Comparison of ENCODE assay signal across 8 mouse cellular contexts in the genomic region with DNA sequence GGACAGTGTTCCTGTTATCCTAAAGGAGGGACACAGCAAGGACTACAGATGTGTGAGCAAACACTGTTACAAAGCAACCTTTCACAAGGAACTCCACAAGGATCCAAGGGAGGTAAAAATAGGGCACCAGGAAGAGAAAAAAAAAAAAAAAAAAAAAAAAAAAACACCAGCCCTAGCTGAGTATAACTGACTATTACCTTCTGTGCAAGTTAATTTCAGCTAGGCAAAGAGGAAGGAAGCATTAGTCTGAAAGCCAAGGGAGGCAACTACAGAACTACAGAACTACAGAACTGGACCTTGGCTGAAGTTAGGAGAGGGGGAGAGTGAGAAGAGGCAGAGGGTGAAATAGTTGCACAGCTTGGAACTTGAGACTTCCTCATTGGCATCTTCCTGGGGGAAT. TPM values are rescaled to one million over a fixed set of nuclear protein-coding genes. Genes with fewer than 3 reads are reported as not detected.
A peak's percentile ranks its signal among the peaks of the same experiment; 100 is the strongest.
DNase-seq lines count a peak whose midpoint lies in the region; ATAC-seq and TF ChIP-seq lines count a peak whose summit lies in the region.
"Had no signal": no experiment of that assay in that cellular context is flagged by ENCODE, and none has a peak within 500 bp of the region (broad histone marks: within the 10 kb centered on the region; RNA-seq: fewer than 3 reads in every experiment).

No protein-coding gene starts in this region.

- H3K9me3 ChIP-seq in liver, embryonic 11.5 days (ENCODE audit: control insufficient read depth, low read length) = no peaks in the 10 kb centered on the region
- no peaks in the 10 kb centered on the region for H3K9me3 ChIP-seq in hindbrain, embryonic 12.5 days (replicated peaks)
- H3K9me3 ChIP-seq: lung, embryonic 15.5 days had no signal

- no peaks in the 10 kb centered on the region for H3K27me3 ChIP-seq in liver, adult 2 months (ENCODE audit: control insufficient read depth, insufficient read depth, low read length)
- no peaks in the 10 kb centered on the region for H3K27me3 ChIP-seq in liver, embryonic 11.5 days (replicated peaks; ENCODE audit: control insufficient read depth, insufficient read depth, low read length)
- H3K27me3 ChIP-seq in hindbrain, embryonic 12.5 days = no peaks in the 10 kb centered on the region; the same call in 1 of the 2 replicates
- H3K27me3 ChIP-seq: lung, embryonic 15.5 days had no signal

- peaks cover 9% of the 10 kb centered on the region; the same call in 1 of the 2 replicates for H3K79me2 ChIP-seq in liver, adult 2 months (ENCODE audit: control insufficient read depth, insufficient read depth, low read length)
- peaks cover 37% of the 10 kb centered on the region for H3K79me2 ChIP-seq in macrophage (ENCODE audit: inconsistent target)

- H3K36me3 ChIP-seq in liver, adult 2 months (ENCODE audit: control insufficient read depth, insufficient read depth, low read length) = peaks cover 5% of the 10 kb centered on the region
- no peaks in the 10 kb centered on the region for H3K36me3 ChIP-seq in liver, embryonic 11.5 days (ENCODE audit: control insufficient read depth, insufficient read depth, low read length)
- no peaks in the 10 kb centered on the region for H3K36me3 ChIP-seq in hindbrain, embryonic 12.5 days
- no peaks in the 10 kb centered on the region for H3K36me3 ChIP-seq in macrophage (ENCODE audit: inconsistent target)
- H3K36me3 ChIP-seq: lung, embryonic 15.5 days had no signal

- H3K4me1 ChIP-seq in liver, adult 2 months (ENCODE audit: control insufficient read depth, insufficient read depth, low read length) = peaks cover 21% of the 10 kb centered on the region
- peaks cover 2% of the 10 kb centered on the region; the same call in 1 of the 2 replicates for H3K4me1 ChIP-seq in liver, embryonic 11.5 days (replicated peaks; ENCODE audit: control insufficient read depth, insufficient read depth, low read length)
- no peaks in the 10 kb centered on the region for H3K4me1 ChIP-seq in brown adipose tissue, adult 24 weeks (ENCODE audit: control insufficient read depth, insufficient read depth, insufficient read length, low read length)
- no peaks in the 10 kb centered on the region for H3K4me1 ChIP-seq in hindbrain, embryonic 12.5 days

- no peak overlapping the region for H3K4me2 ChIP-seq in liver, embryonic 11.5 days
- H3K4me2 ChIP-seq in hindbrain, embryonic 12.5 days (replicated peaks) = peak overlapping the region; percentile 69; the same call in 1 of the 2 replicates

- TF ChIP-seq POLR2A in liver, adult 2 months (IDR thresholded peaks at IDR 0.05; ENCODE audit: extremely low read depth, insufficient read depth, low read length) = no peak

- no peak overlapping the region; the same call in 1 of the 2 replicates for H3K9ac ChIP-seq in liver, adult 2 months (ENCODE audit: low read depth, low read length)
- no peak overlapping the region for H3K9ac ChIP-seq in liver, embryonic 11.5 days (ENCODE audit: low read depth, low read length)
- H3K9ac ChIP-seq in hindbrain, embryonic 12.5 days = no peak overlapping the region

- no peak for ATAC-seq in liver, embryonic 11.5 days (replicated peaks; ENCODE audit: low FRiP score)
- ATAC-seq in hindbrain, embryonic 12.5 days (ENCODE audit: low FRiP score) = no peak

- peak overlapping the region; percentile 68 for H3K27ac ChIP-seq in liver, adult 2 months (replicated peaks; ENCODE audit: insufficient read depth, low read depth, low read length)
- H3K27ac ChIP-seq in liver, embryonic 11.5 days (ENCODE audit: low read depth, low read length) = no peak overlapping the region
- peak overlapping the region; percentile 74 for H3K27ac ChIP-seq in brown adipose tissue, adult 24 weeks (replicated peaks; ENCODE audit: low read depth, low read length)
- no peak overlapping the region for H3K27ac ChIP-seq in hindbrain, embryonic 12.5 days
- peak overlapping the region; percentile 93 for H3K27ac ChIP-seq in macrophage

- no peak for TF ChIP-seq CTCF in liver, adult 2 months (IDR thresholded peaks at IDR 0.05; ENCODE audit: low read depth, low read length)

- DNase-seq in liver, adult 2 months (ENCODE audit: extremely low read depth, low read depth, low spot score) = peak; percentile 33
- DNase-seq in liver, embryonic 11.5 days (ENCODE audit: low spot score) = no peak
- DNase-seq in embryo, embryonic 11 days = no peak
- DNase-seq in urinary bladder, postnatal 4 days (ENCODE audit: low spot score in 2 of 2) = no peak

- no peak overlapping the region for H3K4me3 ChIP-seq in liver, adult 2 months (ENCODE audit: insufficient read depth, low read depth, low read length)
- H3K4me3 ChIP-seq in liver, embryonic 11.5 days (ENCODE audit: low read depth, low read length) = no peak overlapping the region
- no peak overlapping the region for H3K4me3 ChIP-seq in brown adipose tissue, adult 24 weeks (ENCODE audit: insufficient read depth, low read depth, low read length)
- no peak overlapping the region for H3K4me3 ChIP-seq in hindbrain, embryonic 12.5 days
- H3K4me3 ChIP-seq in macrophage (ENCODE audit: inconsistent target) = peak overlapping the region; percentile 91

RNA-seq across cellular contexts. Expression of a gene that starts 0.9 kb away (rescaled TPM):
- 158 and 174 TPM in 2 replicates for total RNA-seq in liver, adult 2 months (2014; rRNA removed)
- 33.3 and 37.6 TPM in 2 replicates for polyA plus RNA-seq in liver, adult 2 months (2012; rRNA removed)
- polyA plus RNA-seq in liver, embryonic 11.5 days (2014; fragmentation: Nextera tagmentation; extraction: Ambion mirVana) = 33.1 and 37.9 TPM in 2 replicates
- 39.5 and 43.1 TPM in 2 replicates for polyA plus RNA-seq in brown adipose tissue, adult 24 weeks (2012; ENCODE audit: insufficient read depth, insufficient read length, missing spikeins)
- 35.6 and 37.2 TPM in 2 replicates for polyA plus RNA-seq in hindbrain, embryonic 12.5 days (2016; fragmentation: Nextera tagmentation; extraction: Ambion mirVana)
- total RNA-seq in macrophage (2018; cell fraction: chromatin; rRNA removed) = 100 to 1,000 TPM in 24 of 26 experiments, 10 to 100 TPM in 2; 82.3 to 373 (median 211) TPM
- total RNA-seq in macrophage (2018; cell fraction: cytosol; rRNA removed) = 100 to 1,000 TPM in 21 of 26 experiments, 10 to 100 TPM in 5; 73.1 to 272 (median 146) TPM
- total RNA-seq in macrophage (2018; cell fraction: nucleus; rRNA removed) = 100 to 1,000 TPM; 123 to 444 (median 305) TPM
- 64.1 to 120 TPM (median 88.4 TPM) in 3 replicates for polyA plus RNA-seq in macrophage (2018)

RNA-seq across cellular contexts. Expression of a gene that starts 57.9 kb away (rescaled TPM):
- total RNA-seq in liver, adult 2 months (2014; rRNA removed) = 41.2 and 46.3 TPM in 2 replicates
- polyA plus RNA-seq in liver, adult 2 months (2012; rRNA removed) = 3.3 and 3.6 TPM in 2 replicates
- polyA plus RNA-seq in liver, embryonic 11.5 days (2014; fragmentation: Nextera tagmentation; extraction: Ambion mirVana) = 39.1 and 39.4 TPM in 2 replicates
- 20.1 and 20.4 TPM in 2 replicates for polyA plus RNA-seq in brown adipose tissue, adult 24 weeks (2012; ENCODE audit: insufficient read depth, insufficient read length, missing spikeins)
- 43.0 and 46.8 TPM in 2 replicates for polyA plus RNA-seq in hindbrain, embryonic 12.5 days (2016; fragmentation: Nextera tagmentation; extraction: Ambion mirVana)
- total RNA-seq in macrophage (2018; cell fraction: chromatin; rRNA removed) = 100 to 1,000 TPM; 195 to 331 (median 253) TPM
- 10 to 100 TPM; 29.6 to 55.7 (median 38.3) TPM for total RNA-seq in macrophage (2018; cell fraction: cytosol; rRNA removed)
- 100 to 1,000 TPM in 24 of 26 experiments, 10 to 100 TPM in 2; 98.9 to 270 (median 163) TPM for total RNA-seq in macrophage (2018; cell fraction: nucleus; rRNA removed)
- polyA plus RNA-seq in macrophage (2018) = 30.5 to 53.0 TPM (median 38.3 TPM) in 3 replicates

Comparison
In these comparisons a context has a peak if more than half of its experiments do, and no peak if none do; other contexts are left out.
1. H3K27ac ChIP-seq: peak in liver, adult 2 months (single experiment), brown adipose tissue, adult 24 weeks (single experiment) and macrophage (single experiment); none in liver, embryonic 11.5 days (single experiment) and hindbrain, embryonic 12.5 days (single experiment).